Mouse (Mus musculus) heart, adult 9 months (tissue): ENCODE measurements around the gene Trim43b.
"Not testable (repeated sequence)": the region's sequence is repeated elsewhere in the genome, so short reads cannot be mapped to it uniquely, and the experiment has no call there.

ENCODE experiments used
- DNase-seq, 2 experiments: peaks; one replicate each; pipeline ENCODE4 v3.0.0; 2022; ENCODE audit warnings: low spot score in 2 of 2

Gene Trim43b

GRCm38 (mm10) chr9:89092735-89093134 is at the start of gene Trim43b:
Gene Trim43b (minus strand): TSS chr9:89092835.
- not testable (repeated sequence) for DNase-seq

GRCm38 (mm10) chr9:89104576-89104975 is 11.9 kb upstream of the Trim43b start:
- not testable (repeated sequence) for DNase-seq

- DNase-seq = not testable (repeated sequence)
Measured at GRCm38 (mm10) chr9:89086746-89087145, 5.9 kb downstream of the Trim43b start.

- DNase-seq = not testable (repeated sequence)
Measured at GRCm38 (mm10) chr9:89079637-89080036, 13.0 kb downstream of the Trim43b start.

- DNase-seq = not testable (repeated sequence)
Measured at GRCm38 (mm10) chr9:89076508-89076907, 16.1 kb downstream of the Trim43b start.

GRCm38 (mm10) chr9:89067143-89067501 is 25.5 kb downstream of the Trim43b start:
- DNase-seq = not testable (repeated sequence)

GRCm38 (mm10) chr9:89066378-89067142 is 26.1 kb downstream of the Trim43b start:
- DNase-seq = peak; percentile 74 to 75
